Mouse (Mus musculus): ENCODE results near the gene Cln5.

GRCm38 (mm10) chr14:103034076-103034475 lies 35.9 kb upstream of the Cln5 start:
- no peak for TF ChIP-seq CTCF (IDR thresholded peaks at IDR 0.05)
- TF ChIP-seq POLR2A (IDR thresholded peaks at IDR 0.05; ENCODE audit: insufficient read depth, low read depth, low read length) = no peak

Data from heart, adult 2 months (tissue).